Mouse (Mus musculus) G1E (cell line): ENCODE results near the gene Zwilch.
"Not testable (repeated sequence)": the region's sequence is repeated elsewhere in the genome, so short reads cannot be mapped to it uniquely, and the experiment has no call there.

Source experiments
- CTCF ChIP-seq: IDR thresholded peaks from 2 replicates; pipeline ENCODE4 v1.5.1; 2012; ENCODE audit warnings: low read depth, low read length, inconsistent platforms, mixed read lengths
- GATA1 ChIP-seq: IDR thresholded peaks from 2 replicates; pipeline ENCODE4 v1.6.1; 2012; ENCODE audit warnings: borderline replicate concordance, low read length, inconsistent platforms, mixed read lengths
- POLR2AphosphoS5 ChIP-seq: IDR thresholded peaks from 2 replicates; pipeline ENCODE4 v1.6.1; 2012; ENCODE audit warnings: low read depth, low read length, inconsistent platforms; ENCODE audit not compliant: insufficient replicate concordance
- TAL1 ChIP-seq: conservative IDR thresholded peaks from 2 replicates; pipeline ENCODE4 v1.6.1; 2012; ENCODE audit warnings: low read depth, low read length, inconsistent platforms, mixed read lengths

DNA sequence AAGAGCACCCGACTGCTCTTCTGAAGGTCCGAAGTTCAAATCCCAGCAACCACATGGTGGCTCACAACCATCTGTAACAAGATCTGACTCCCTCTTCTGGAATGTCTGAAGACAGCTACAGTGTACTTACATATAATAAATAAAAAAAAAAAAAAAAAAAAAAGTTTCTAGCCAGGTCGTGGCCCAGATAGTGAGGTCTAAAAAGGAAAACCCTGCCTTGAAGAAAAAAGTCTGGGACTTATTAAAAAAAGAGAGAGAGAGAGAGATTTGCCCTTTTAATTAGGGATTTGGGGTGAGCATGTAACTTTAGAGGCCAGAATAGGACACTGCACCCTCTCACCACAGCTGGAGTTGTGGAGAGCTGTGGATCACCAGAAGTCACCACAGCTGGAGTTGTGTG lies 2.9 kb downstream of the Zwilch start:
- TF ChIP-seq CTCF, GATA1, POLR2AphosphoS5, TAL1: not testable (repeated sequence)
